Mouse (Mus musculus): ENCODE data around the gene Dag1.

Gene Dag1

GRCm38 (mm10) chr9:108185786-108186185, 78.0 kb downstream of the Dag1 start:
- DNase-seq (ENCODE audit: low read depth): no peak

GRCm38 (mm10) chr9:108183531-108183994, 80.2 kb downstream of the Dag1 start:
- no peak for DNase-seq (ENCODE audit: low read depth)

- DNase-seq (ENCODE audit: low read depth): no peak
Observed at GRCm38 (mm10) chr9:108182806-108183506, 80.8 kb downstream of the Dag1 start.

GRCm38 (mm10) chr9:108178391-108178790, 85.4 kb downstream of the Dag1 start:
- DNase-seq (ENCODE audit: low read depth): no peak

- DNase-seq (ENCODE audit: low read depth): no peak
Observed at GRCm38 (mm10) chr9:108175116-108175838, 88.5 kb downstream of the Dag1 start.

GRCm38 (mm10) chr9:108172777-108173350, 90.9 kb downstream of the Dag1 start:
- no peak for DNase-seq (ENCODE audit: low read depth)

GRCm38 (mm10) chr9:108169751-108170150, 94.0 kb downstream of the Dag1 start:
- no peak for DNase-seq (ENCODE audit: low read depth)

- DNase-seq (ENCODE audit: low read depth): no peak
Observed at GRCm38 (mm10) chr9:108165143-108165542, 98.6 kb downstream of the Dag1 start.

- DNase-seq (ENCODE audit: low read depth): no peak
Observed at GRCm38 (mm10) chr9:108163646-108164284, 100.0 kb downstream of the Dag1 start.

GRCm38 (mm10) chr9:108157891-108158290, 105.9 kb downstream of the Dag1 start:
- DNase-seq (ENCODE audit: low read depth): no peak

GRCm38 (mm10) chr9:108157451-108157850, 106.3 kb downstream of the Dag1 start:
- DNase-seq (ENCODE audit: low read depth): no peak

- DNase-seq (ENCODE audit: low read depth): no peak
Observed at GRCm38 (mm10) chr9:108156786-108157185, 107.0 kb downstream of the Dag1 start.

- no peak for DNase-seq (ENCODE audit: low read depth)
Observed at GRCm38 (mm10) chr9:108154814-108155213, 108.9 kb downstream of the Dag1 start.
